ENCODE assay signal across 8 mouse cellular contexts in the genomic region with DNA sequence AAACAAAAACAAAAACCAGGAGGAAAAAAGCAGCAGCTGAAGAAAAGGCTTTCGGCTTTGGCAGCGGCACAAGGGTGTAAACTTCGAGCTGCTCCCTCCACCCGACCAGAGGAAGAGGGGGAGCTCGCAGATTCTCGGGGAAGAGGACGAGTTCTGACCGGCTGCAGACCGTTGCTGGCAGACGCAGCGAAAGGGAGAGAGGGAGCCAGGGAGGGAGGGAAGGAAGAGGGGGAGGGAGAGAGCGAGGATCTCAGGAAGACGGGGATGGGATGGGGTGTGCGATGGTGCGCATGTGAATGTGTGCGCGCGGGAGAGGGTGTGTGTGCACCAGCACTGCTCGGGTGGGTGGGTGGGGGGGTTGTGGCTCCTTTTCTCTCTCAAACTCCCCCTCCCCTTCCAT. TPM values are rescaled to one million over a fixed set of nuclear protein-coding genes. Genes with fewer than 3 reads are reported as not detected.
A peak's percentile ranks its signal among the peaks of the same experiment; 100 is the strongest.
DNase-seq lines count a peak whose midpoint lies in the region; ATAC-seq and TF ChIP-seq lines count a peak whose summit lies in the region.

No protein-coding gene starts in this region.

- H3K36me3 ChIP-seq in heart, embryonic 12.5 days = no peaks in the 10 kb centered on the region
- H3K36me3 ChIP-seq in kidney, embryonic 16.5 days (ENCODE audit: insufficient read depth, low read length) = no peaks in the 10 kb centered on the region
- no peaks in the 10 kb centered on the region for H3K36me3 ChIP-seq in liver, embryonic 11.5 days (ENCODE audit: control insufficient read depth, insufficient read depth, low read length)
- H3K36me3 ChIP-seq in neural tube, embryonic 13.5 days = no peaks in the 10 kb centered on the region

- H3K27me3 ChIP-seq in heart, embryonic 12.5 days (replicated peaks) = peaks cover 98% of the 10 kb centered on the region
- H3K27me3 ChIP-seq in kidney, embryonic 16.5 days (ENCODE audit: insufficient read depth, low read length) = peaks cover 96% of the 10 kb centered on the region
- peaks cover 96% of the 10 kb centered on the region for H3K27me3 ChIP-seq in liver, embryonic 11.5 days (replicated peaks; ENCODE audit: control insufficient read depth, insufficient read depth, low read length)
- H3K27me3 ChIP-seq in neural tube, embryonic 13.5 days = peaks cover 90% of the 10 kb centered on the region

- ATAC-seq in heart, embryonic 12.5 days (ENCODE audit: insufficient number of reproducible peaks, low FRiP score) = peak; percentile 53
- ATAC-seq in kidney, embryonic 16.5 days (ENCODE audit: low FRiP score, low TSS enrichment) = peak; percentile 80
- ATAC-seq in liver, embryonic 11.5 days (replicated peaks; ENCODE audit: low FRiP score) = no peak
- ATAC-seq in neural tube, embryonic 13.5 days (ENCODE audit: low read depth) = peak; percentile 86

- peak overlapping the region; percentile 66 for H3K4me2 ChIP-seq in heart, embryonic 12.5 days
- H3K4me2 ChIP-seq in kidney, embryonic 16.5 days (replicated peaks; ENCODE audit: low read depth, low read length) = peak overlapping the region; percentile 52
- peak overlapping the region; percentile 21 for H3K4me2 ChIP-seq in liver, embryonic 11.5 days
- H3K4me2 ChIP-seq in neural tube, embryonic 13.5 days = peak overlapping the region; percentile 55

- H3K27ac ChIP-seq in embryonic fibroblast, embryonic 13.5 days (ENCODE audit: insufficient read depth, low read length) = peak overlapping the region; percentile 82
- H3K27ac ChIP-seq in heart, embryonic 12.5 days (ENCODE audit: poor library complexity, severe bottlenecking) = no peak overlapping the region
- H3K27ac ChIP-seq in kidney, embryonic 16.5 days (ENCODE audit: low read length) = peak overlapping the region; percentile 60; the same call in 1 of the 2 replicates
- no peak overlapping the region for H3K27ac ChIP-seq in liver, embryonic 11.5 days (ENCODE audit: low read depth, low read length)
- H3K27ac ChIP-seq in neural tube, embryonic 13.5 days (replicated peaks) = peak overlapping the region; percentile 93

- peaks cover 20% of the 10 kb centered on the region for H3K4me1 ChIP-seq in embryonic fibroblast, embryonic 13.5 days (ENCODE audit: control insufficient read depth, insufficient read depth, low read length)
- H3K4me1 ChIP-seq in heart, embryonic 12.5 days (replicated peaks) = peaks cover 50% of the 10 kb centered on the region
- H3K4me1 ChIP-seq in kidney, embryonic 16.5 days (ENCODE audit: insufficient read depth, low read length) = peaks cover 47% of the 10 kb centered on the region
- H3K4me1 ChIP-seq in liver, embryonic 11.5 days (replicated peaks; ENCODE audit: control insufficient read depth, insufficient read depth, low read length) = peaks cover 6% of the 10 kb centered on the region; the same call in 1 of the 2 replicates
- peaks cover 77% of the 10 kb centered on the region for H3K4me1 ChIP-seq in neural tube, embryonic 13.5 days (replicated peaks)

- H3K4me3 ChIP-seq in embryonic fibroblast, embryonic 13.5 days (ENCODE audit: insufficient read depth, low read length) = peak overlapping the region; percentile 37
- H3K4me3 ChIP-seq in heart, embryonic 12.5 days = peak overlapping the region; percentile 36
- H3K4me3 ChIP-seq in kidney, embryonic 16.5 days (ENCODE audit: low read length) = peak overlapping the region; percentile 33
- 0 out of 2 replicates have a peak overlapping the region, but pooled peaks have one; percentile 12 for H3K4me3 ChIP-seq in liver, embryonic 11.5 days (ENCODE audit: low read depth, low read length)
- peak overlapping the region; percentile 31 for H3K4me3 ChIP-seq in neural tube, embryonic 13.5 days

- WGBS in heart, embryonic 12.5 days = under 1% methylated on average over 18 of the region's 19 CpGs
- WGBS in kidney, embryonic 16.5 days = 2% methylated on average over 14 of the region's 19 CpGs
- WGBS in liver, embryonic 11.5 days = 0% methylated on average over 19 of the region's 19 CpGs
- WGBS in neural tube, embryonic 13.5 days = under 1% methylated on average over 19 of the region's 19 CpGs

- H3K9me3 ChIP-seq in heart, embryonic 12.5 days (replicated peaks) = no peaks in the 10 kb centered on the region
- no peaks in the 10 kb centered on the region for H3K9me3 ChIP-seq in kidney, embryonic 16.5 days (ENCODE audit: low read length)
- no peaks in the 10 kb centered on the region for H3K9me3 ChIP-seq in liver, embryonic 11.5 days (ENCODE audit: control insufficient read depth, low read length)
- H3K9me3 ChIP-seq in neural tube, embryonic 13.5 days = no peaks in the 10 kb centered on the region

- peak; percentile 64 for TF ChIP-seq POLR2A in embryonic fibroblast, embryonic 13.5 days (IDR thresholded peaks at IDR 0.05; ENCODE audit: low read depth, low read length)

- no peak for TF ChIP-seq CTCF in embryonic fibroblast, embryonic 13.5 days (IDR thresholded peaks at IDR 0.05; ENCODE audit: borderline replicate concordance, insufficient read depth, low read length)

- H3K9ac ChIP-seq in heart, embryonic 12.5 days = peak overlapping the region; percentile 40
- peak overlapping the region; percentile 36 for H3K9ac ChIP-seq in kidney, embryonic 16.5 days (replicated peaks; ENCODE audit: low read length)
- no peak overlapping the region for H3K9ac ChIP-seq in liver, embryonic 11.5 days (ENCODE audit: low read depth, low read length)
- peak overlapping the region; percentile 66 for H3K9ac ChIP-seq in neural tube, embryonic 13.5 days

- peak; percentile 83 for DNase-seq in 3T3-L1 (ENCODE audit: low read depth, low spot score)
- DNase-seq in adrenal gland, adult 8-10 months = peak; percentile 39
- DNase-seq in liver, embryonic 11.5 days (ENCODE audit: low spot score) = no peak
- DNase-seq in c-Kit-positive CD71-positive TER-119-positive erythroid progenitor cells, embryonic 14.5 days (ENCODE audit: low spot score) = no peak

RNA-seq across cellular contexts. Expression of gene Nfix, which starts 26.3 kb away (rescaled TPM):
- 100 to 1,000 TPM in 3 of 4 experiments, 10 to 100 TPM in 1; 99.6 to 150 (median 117) TPM for total RNA-seq in adrenal gland, adult 8-10 months (2022)
- 173 and 236 TPM in 2 replicates for polyA plus RNA-seq in embryonic fibroblast, embryonic 13.5 days (2011; ENCODE audit: insufficient read length, low read depth, missing spikeins)
- polyA plus RNA-seq in heart, embryonic 12.5 days (2016; fragmentation: Nextera tagmentation; extraction: Ambion mirVana) = 9.2 and 10.9 TPM in 2 replicates
- polyA plus RNA-seq in kidney, embryonic 16.5 days (2015; fragmentation: Nextera tagmentation; extraction: Ambion mirVana) = 14.8 and 15.9 TPM in 2 replicates
- 5.0 and 7.1 TPM in 2 replicates for polyA plus RNA-seq in liver, embryonic 11.5 days (2014; fragmentation: Nextera tagmentation; extraction: Ambion mirVana)
- polyA plus RNA-seq in neural tube, embryonic 13.5 days (2015; fragmentation: Nextera tagmentation; extraction: Ambion mirVana) = 28.7 and 34.4 TPM in 2 replicates

RNA-seq across cellular contexts. Expression of gene Dand5, which starts 48.8 kb away (rescaled TPM):
- total RNA-seq in adrenal gland, adult 8-10 months (2022) = 10 to 100 TPM; 11.2 to 14.9 (median 12.5) TPM
- polyA plus RNA-seq in embryonic fibroblast, embryonic 13.5 days (2011; ENCODE audit: insufficient read length, low read depth, missing spikeins) = 2.0 and 2.3 TPM in 2 replicates
- 4.6 and 6.2 TPM in 2 replicates for polyA plus RNA-seq in heart, embryonic 12.5 days (2016; fragmentation: Nextera tagmentation; extraction: Ambion mirVana)
- 6.6 and 9.0 TPM in 2 replicates for polyA plus RNA-seq in kidney, embryonic 16.5 days (2015; fragmentation: Nextera tagmentation; extraction: Ambion mirVana)
- polyA plus RNA-seq in liver, embryonic 11.5 days (2014; fragmentation: Nextera tagmentation; extraction: Ambion mirVana) = 4.5 and 4.9 TPM in 2 replicates
- 12.3 and 12.8 TPM in 2 replicates for polyA plus RNA-seq in neural tube, embryonic 13.5 days (2015; fragmentation: Nextera tagmentation; extraction: Ambion mirVana)

RNA-seq across cellular contexts. Expression of gene G430095P16Rik, which starts 51.0 kb away (rescaled TPM):
- total RNA-seq in adrenal gland, adult 8-10 months (2022) = under 1 TPM in 2 of 4 experiments, not detected in 2; 0.52 to 0.73 TPM
- polyA plus RNA-seq in embryonic fibroblast, embryonic 13.5 days (2011; ENCODE audit: insufficient read length, low read depth, missing spikeins) = 0.74 TPM in 1 of 2 replicates, not detected in the other
- 5.4 and 6.9 TPM in 2 replicates for polyA plus RNA-seq in heart, embryonic 12.5 days (2016; fragmentation: Nextera tagmentation; extraction: Ambion mirVana)
- 2.3 and 2.8 TPM in 2 replicates for polyA plus RNA-seq in kidney, embryonic 16.5 days (2015; fragmentation: Nextera tagmentation; extraction: Ambion mirVana)
- polyA plus RNA-seq in liver, embryonic 11.5 days (2014; fragmentation: Nextera tagmentation; extraction: Ambion mirVana) = 11.8 and 12.3 TPM in 2 replicates
- polyA plus RNA-seq in neural tube, embryonic 13.5 days (2015; fragmentation: Nextera tagmentation; extraction: Ambion mirVana) = 1.4 and 2.2 TPM in 2 replicates

RNA-seq across cellular contexts. Expression of gene Gadd45gip1, which starts 57.5 kb away (rescaled TPM):
- total RNA-seq in adrenal gland, adult 8-10 months (2022) = 10 to 100 TPM; 63.6 to 68.4 (median 66.2) TPM
- 11.7 and 12.6 TPM in 2 replicates for polyA plus RNA-seq in embryonic fibroblast, embryonic 13.5 days (2011; ENCODE audit: insufficient read length, low read depth, missing spikeins)
- polyA plus RNA-seq in heart, embryonic 12.5 days (2016; fragmentation: Nextera tagmentation; extraction: Ambion mirVana) = 50.9 and 52.1 TPM in 2 replicates
- 49.7 and 51.6 TPM in 2 replicates for polyA plus RNA-seq in kidney, embryonic 16.5 days (2015; fragmentation: Nextera tagmentation; extraction: Ambion mirVana)
- polyA plus RNA-seq in liver, embryonic 11.5 days (2014; fragmentation: Nextera tagmentation; extraction: Ambion mirVana) = 87.8 and 90.6 TPM in 2 replicates
- polyA plus RNA-seq in neural tube, embryonic 13.5 days (2015; fragmentation: Nextera tagmentation; extraction: Ambion mirVana) = 35.1 and 39.8 TPM in 2 replicates

Comparison
In these comparisons a context has a peak if more than half of its experiments do, and no peak if none do; other contexts are left out.
1. DNase-seq: peak in 3T3-L1 (single experiment) and adrenal gland, adult 8-10 months (single experiment); none in liver, embryonic 11.5 days (single experiment) and c-Kit-positive CD71-positive TER-119-positive erythroid progenitor cells, embryonic 14.5 days (single experiment).
2. H3K27ac ChIP-seq: peak in embryonic fibroblast, embryonic 13.5 days (single experiment), kidney, embryonic 16.5 days (single experiment) and neural tube, embryonic 13.5 days (single experiment); none in heart, embryonic 12.5 days (single experiment) and liver, embryonic 11.5 days (single experiment).
3. Peak in every context shown above with its lines, with median percentiles within 50 percentile points of each other: H3K4me3 ChIP-seq and H3K4me2 ChIP-seq.